Mouse (Mus musculus) right cerebral cortex, adult 18-20 months (tissue): ENCODE measurements around the gene 0610010F05Rik.
"Not testable (repeated sequence)": the region's sequence is repeated elsewhere in the genome, so short reads cannot be mapped to it uniquely, and the experiment has no call there.

Experiments used
- DNase-seq: peaks from one replicate; pipeline ENCODE4 v3.0.0; 2022; ENCODE audit warnings: mixed read lengths

Gene 0610010F05Rik

GRCm38 (mm10) chr11:23632945-23633878 is at the start of gene 0610010F05Rik:
Gene 0610010F05Rik (minus strand): TSS chr11:23633639.
- DNase-seq: peak; percentile 86

GRCm38 (mm10) chr11:23682561-23682960 is 49.1 kb upstream of the 0610010F05Rik start:
- no peak for DNase-seq

GRCm38 (mm10) chr11:23680435-23680950 is 47.1 kb upstream of the 0610010F05Rik start:
- no peak for DNase-seq

- DNase-seq: peak; percentile 63
Observed at GRCm38 (mm10) chr11:23679044-23679642, 45.7 kb upstream of the 0610010F05Rik start.

- no peak for DNase-seq
Observed at GRCm38 (mm10) chr11:23676100-23676499, 42.7 kb upstream of the 0610010F05Rik start.

- DNase-seq: no peak
Observed at GRCm38 (mm10) chr11:23672256-23672749, 38.9 kb upstream of the 0610010F05Rik start.

- no peak for DNase-seq
Observed at GRCm38 (mm10) chr11:23667128-23667527, 33.7 kb upstream of the 0610010F05Rik start.

GRCm38 (mm10) chr11:23666526-23666925 is 33.1 kb upstream of the 0610010F05Rik start:
- DNase-seq: no peak

GRCm38 (mm10) chr11:23665798-23666501 is 32.5 kb upstream of the 0610010F05Rik start, which contains the start of gene Pex13:
Gene Pex13 (minus strand): TSS chr11:23665959.
- DNase-seq: peak; percentile 91

- DNase-seq: no peak
Observed at GRCm38 (mm10) chr11:23665311-23665786, 31.9 kb upstream of the 0610010F05Rik start, which contains the start of gene Pus10. Gene Pus10 (plus strand): TSS chr11:23665674.

- DNase-seq: no peak
Observed at GRCm38 (mm10) chr11:23664232-23664631, 30.8 kb upstream of the 0610010F05Rik start.

- DNase-seq: no peak
Observed at GRCm38 (mm10) chr11:23657791-23658190, 24.4 kb upstream of the 0610010F05Rik start.

GRCm38 (mm10) chr11:23653666-23654065 is 20.2 kb upstream of the 0610010F05Rik start:
- DNase-seq: no peak

- DNase-seq: no peak
Observed at GRCm38 (mm10) chr11:23647835-23648234, 14.4 kb upstream of the 0610010F05Rik start.

- no peak for DNase-seq
Observed at GRCm38 (mm10) chr11:23647431-23647830, 14.0 kb upstream of the 0610010F05Rik start.

- no peak for DNase-seq
Observed at GRCm38 (mm10) chr11:23634573-23634972, 1.1 kb upstream of the 0610010F05Rik start.

GRCm38 (mm10) chr11:23633879-23634215 is 408 bp upstream of the 0610010F05Rik start:
- DNase-seq: no peak

- no peak for DNase-seq
Observed at GRCm38 (mm10) chr11:23630664-23631063, 2.8 kb downstream of the 0610010F05Rik start.

- DNase-seq: no peak
Observed at GRCm38 (mm10) chr11:23618995-23619394, 14.4 kb downstream of the 0610010F05Rik start.

- DNase-seq: no peak
Observed at GRCm38 (mm10) chr11:23614546-23614945, 18.9 kb downstream of the 0610010F05Rik start.

- DNase-seq: not testable (repeated sequence)
Observed at GRCm38 (mm10) chr11:23607291-23607690, 26.1 kb downstream of the 0610010F05Rik start.

GRCm38 (mm10) chr11:23570130-23570529 is 63.3 kb downstream of the 0610010F05Rik start:
- DNase-seq: peak; percentile 13

GRCm38 (mm10) chr11:23565761-23566160 is 67.7 kb downstream of the 0610010F05Rik start:
- peak; percentile 68 for DNase-seq
